Mouse (Mus musculus): ENCODE measurements around the gene Rrp15. TPM values are rescaled to one million over a fixed set of nuclear protein-coding genes. Genes with fewer than 3 reads are reported as not detected.
"Not testable (repeated sequence)": the region's sequence is repeated elsewhere in the genome, so short reads cannot be mapped to it uniquely, and the experiment has no call there.

The Rrp15 gene
- total and polyA plus RNA-seq, 2 experiments from 2014 or later = 1.6 to 21.8 TPM

GRCm38 (mm10) chr1:186772547-186773077 lies 23.5 kb upstream of the Rrp15 start:
- no peaks in the 10 kb centered on the region for H3K27me3 ChIP-seq (ENCODE audit: control insufficient read depth, insufficient read depth, low read length)
- H3K4me1 ChIP-seq (ENCODE audit: control insufficient read depth, insufficient read depth) = no peaks in the 10 kb centered on the region
- no peak for TF ChIP-seq CTCF (IDR thresholded peaks at IDR 0.05; ENCODE audit: low read depth)
- no peaks in the 10 kb centered on the region for H3K9me3 ChIP-seq (replicated peaks; ENCODE audit: control insufficient read depth, low read length)
- no peak overlapping the region for H3K27ac ChIP-seq (ENCODE audit: low read depth)
- H3K4me3 ChIP-seq (ENCODE audit: low read depth, low read length) = no peak overlapping the region
- WGBS = 77% methylated on average over 8 of the region's 8 CpGs
- ATAC-seq (ENCODE audit: insufficient read depth, low read depth) = no peak
- H3K9ac ChIP-seq (replicated peaks; ENCODE audit: low read depth, low read length) = no peak overlapping the region
- no peak overlapping the region for H3K4me2 ChIP-seq (ENCODE audit: low read depth, low read length)
- no peaks in the 10 kb centered on the region for H3K36me3 ChIP-seq (replicated peaks; ENCODE audit: control insufficient read depth, insufficient read depth, low read length)
- DNase-seq (ENCODE audit: low spot score) = no peak

- WGBS = 71% methylated on average over 6 of the region's 6 CpGs
- H3K4me2 ChIP-seq (ENCODE audit: low read depth, low read length) = no peak overlapping the region
- H3K9me3 ChIP-seq (replicated peaks; ENCODE audit: control insufficient read depth, low read length) = no peaks in the 10 kb centered on the region
- DNase-seq (ENCODE audit: low spot score) (no peak), ATAC-seq (ENCODE audit: insufficient read depth, low read depth) (no peak)
- no peaks in the 10 kb centered on the region for H3K27me3 ChIP-seq (ENCODE audit: control insufficient read depth, insufficient read depth, low read length)
- H3K36me3 ChIP-seq (replicated peaks; ENCODE audit: control insufficient read depth, insufficient read depth, low read length) = no peaks in the 10 kb centered on the region
- H3K4me1 ChIP-seq (ENCODE audit: control insufficient read depth, insufficient read depth) = no peaks in the 10 kb centered on the region
- no peak overlapping the region for H3K4me3 ChIP-seq (ENCODE audit: low read depth, low read length)
- no peak for TF ChIP-seq EP300 (IDR thresholded peaks at IDR 0.05; ENCODE audit: low read depth)
- no peak for TF ChIP-seq CTCF (IDR thresholded peaks at IDR 0.05; ENCODE audit: low read depth)
- no peak overlapping the region for H3K27ac ChIP-seq (ENCODE audit: low read depth)
- no peak overlapping the region for H3K9ac ChIP-seq (replicated peaks; ENCODE audit: low read depth, low read length)
Observed at GRCm38 (mm10) chr1:186772005-186772404, 22.8 kb upstream of the Rrp15 start.

- Histone ChIP-seq H3K4me3 (ENCODE audit: low read depth, low read length) (no peak overlapping the region), H3K27me3 (ENCODE audit: control insufficient read depth, insufficient read depth, low read length) (no peaks in the 10 kb centered on the region), H3K4me2 (ENCODE audit: low read depth, low read length) (no peak overlapping the region), H3K27ac (ENCODE audit: low read depth) (no peak overlapping the region), H3K36me3 (replicated peaks; ENCODE audit: control insufficient read depth, insufficient read depth, low read length) (no peaks in the 10 kb centered on the region), H3K4me1 (ENCODE audit: control insufficient read depth, insufficient read depth) (no peaks in the 10 kb centered on the region), H3K9ac (replicated peaks; ENCODE audit: low read depth, low read length) (no peak overlapping the region), H3K9me3 (replicated peaks; ENCODE audit: control insufficient read depth, low read length) (no peaks in the 10 kb centered on the region)
- WGBS = 73% methylated on average over 5 of the region's 5 CpGs
- no peak for ATAC-seq (ENCODE audit: insufficient read depth, low read depth)
- TF ChIP-seq CTCF (IDR thresholded peaks at IDR 0.05; ENCODE audit: low read depth) = no peak
- TF ChIP-seq EP300 (IDR thresholded peaks at IDR 0.05; ENCODE audit: low read depth) = no peak
- no peak for DNase-seq (ENCODE audit: low spot score)
Observed at GRCm38 (mm10) chr1:186770659-186771058, 21.5 kb upstream of the Rrp15 start.

GRCm38 (mm10) chr1:186768392-186768791 lies 19.2 kb upstream of the Rrp15 start:
- DNase-seq (ENCODE audit: low spot score) = no peak
- no peak overlapping the region for H3K27ac ChIP-seq (ENCODE audit: low read depth)
- no peaks in the 10 kb centered on the region for H3K27me3 ChIP-seq (ENCODE audit: control insufficient read depth, insufficient read depth, low read length)
- H3K9me3 ChIP-seq (replicated peaks; ENCODE audit: control insufficient read depth, low read length) = no peaks in the 10 kb centered on the region
- H3K4me1 ChIP-seq (ENCODE audit: control insufficient read depth, insufficient read depth) = no peaks in the 10 kb centered on the region
- no peak overlapping the region for H3K9ac ChIP-seq (replicated peaks; ENCODE audit: low read depth, low read length)
- H3K36me3 ChIP-seq (replicated peaks; ENCODE audit: control insufficient read depth, insufficient read depth, low read length) = no peaks in the 10 kb centered on the region
- WGBS = 76% methylated on average over 1 of the region's 1 CpGs
- no peak for TF ChIP-seq CTCF (IDR thresholded peaks at IDR 0.05; ENCODE audit: low read depth)
- no peak for TF ChIP-seq EP300 (IDR thresholded peaks at IDR 0.05; ENCODE audit: low read depth)
- H3K4me2 ChIP-seq (ENCODE audit: low read depth, low read length) = no peak overlapping the region
- no peak for ATAC-seq (ENCODE audit: insufficient read depth, low read depth)
- H3K4me3 ChIP-seq (ENCODE audit: low read depth, low read length) = no peak overlapping the region

GRCm38 (mm10) chr1:186763451-186763850 lies 14.3 kb upstream of the Rrp15 start:
- DNase-seq (ENCODE audit: low spot score); H3K4me2 ChIP-seq (ENCODE audit: low read depth, low read length); H3K9ac ChIP-seq (replicated peaks; ENCODE audit: low read depth, low read length); H3K9me3 ChIP-seq (replicated peaks; ENCODE audit: control insufficient read depth, low read length); H3K4me1 ChIP-seq (ENCODE audit: control insufficient read depth, insufficient read depth); H3K27me3 ChIP-seq (ENCODE audit: control insufficient read depth, insufficient read depth, low read length); H3K36me3 ChIP-seq (replicated peaks; ENCODE audit: control insufficient read depth, insufficient read depth, low read length); H3K4me3 ChIP-seq (ENCODE audit: low read depth, low read length); H3K27ac ChIP-seq (ENCODE audit: low read depth); ATAC-seq (ENCODE audit: insufficient read depth, low read depth): not testable (repeated sequence)
- 58% methylated on average over 6 of the region's 6 CpGs for WGBS

- Histone ChIP-seq H3K27ac (ENCODE audit: low read depth) (peak overlapping the region; percentile 89), H3K9me3 (replicated peaks; ENCODE audit: control insufficient read depth, low read length) (no peaks in the 10 kb centered on the region), H3K4me2 (ENCODE audit: low read depth, low read length) (peak overlapping the region; percentile 87), H3K9ac (replicated peaks; ENCODE audit: low read depth, low read length) (peak overlapping the region; percentile 85), H3K4me3 (ENCODE audit: low read depth, low read length) (peak overlapping the region; percentile 74), H3K36me3 (replicated peaks; ENCODE audit: control insufficient read depth, insufficient read depth, low read length) (no peaks in the 10 kb centered on the region), H3K27me3 (ENCODE audit: control insufficient read depth, insufficient read depth, low read length) (no peaks in the 10 kb centered on the region), H3K4me1 (ENCODE audit: control insufficient read depth, insufficient read depth) (peaks cover 12% of the 10 kb centered on the region)
- 33% methylated on average over 10 of the region's 10 CpGs for WGBS
- ATAC-seq (ENCODE audit: insufficient read depth, low read depth) (peak; percentile 43; the same call in 1 of the 2 replicates), DNase-seq (ENCODE audit: low spot score) (peak; percentile 8)
- TF ChIP-seq EP300 (IDR thresholded peaks at IDR 0.05; ENCODE audit: low read depth) = no peak
- TF ChIP-seq CTCF (IDR thresholded peaks at IDR 0.05; ENCODE audit: low read depth) = no peak
Observed at GRCm38 (mm10) chr1:186749675-186750283, 621 bp upstream of the Rrp15 start.

Data from heart, postnatal 0 days (tissue).